Mouse (Mus musculus): ENCODE measurements at regions not wholly inside any gene's neighbourhood (a gene's known extent, or its start where the extent isn't known, plus 50 kb on each side); places are given as distances from the start of the nearest gene placed in this dataset.

DNA sequence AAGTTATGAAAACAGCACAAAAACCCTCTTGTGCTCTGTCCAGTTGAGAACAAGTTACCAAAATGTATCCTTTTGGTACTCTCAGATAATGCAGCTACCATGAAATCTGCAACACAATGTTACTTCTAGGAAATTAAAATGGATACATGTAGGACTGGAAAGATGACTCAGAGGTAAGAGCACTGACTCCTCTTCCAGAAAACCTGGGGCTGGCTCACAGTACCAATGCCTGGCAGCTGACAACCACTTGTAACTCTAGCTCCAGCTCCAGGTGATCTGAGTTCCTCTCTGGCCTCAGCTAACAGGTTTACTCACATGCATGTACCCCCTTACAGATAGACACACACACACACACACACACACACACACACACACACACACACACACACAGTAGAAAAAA lies 325.1 kb downstream of the Abcc12 start:
- TF ChIP-seq CTCF (IDR thresholded peaks at IDR 0.05; ENCODE audit: borderline replicate concordance, insufficient read depth, low read depth, low read length): no peak
- no peak for TF ChIP-seq POLR2A (IDR thresholded peaks at IDR 0.05; ENCODE audit: borderline replicate concordance, insufficient read depth, low read length)

Data from cerebellum, adult 2 months (tissue).